Mouse (Mus musculus): Measurements from ENCODE around the gene Trpm8. TPM values are rescaled to one million over a fixed set of nuclear protein-coding genes. Genes with fewer than 3 reads are reported as not detected.

The Trpm8 gene
- not detected in 2 replicates for polyA plus RNA-seq (2012; rRNA removed)

DNA sequence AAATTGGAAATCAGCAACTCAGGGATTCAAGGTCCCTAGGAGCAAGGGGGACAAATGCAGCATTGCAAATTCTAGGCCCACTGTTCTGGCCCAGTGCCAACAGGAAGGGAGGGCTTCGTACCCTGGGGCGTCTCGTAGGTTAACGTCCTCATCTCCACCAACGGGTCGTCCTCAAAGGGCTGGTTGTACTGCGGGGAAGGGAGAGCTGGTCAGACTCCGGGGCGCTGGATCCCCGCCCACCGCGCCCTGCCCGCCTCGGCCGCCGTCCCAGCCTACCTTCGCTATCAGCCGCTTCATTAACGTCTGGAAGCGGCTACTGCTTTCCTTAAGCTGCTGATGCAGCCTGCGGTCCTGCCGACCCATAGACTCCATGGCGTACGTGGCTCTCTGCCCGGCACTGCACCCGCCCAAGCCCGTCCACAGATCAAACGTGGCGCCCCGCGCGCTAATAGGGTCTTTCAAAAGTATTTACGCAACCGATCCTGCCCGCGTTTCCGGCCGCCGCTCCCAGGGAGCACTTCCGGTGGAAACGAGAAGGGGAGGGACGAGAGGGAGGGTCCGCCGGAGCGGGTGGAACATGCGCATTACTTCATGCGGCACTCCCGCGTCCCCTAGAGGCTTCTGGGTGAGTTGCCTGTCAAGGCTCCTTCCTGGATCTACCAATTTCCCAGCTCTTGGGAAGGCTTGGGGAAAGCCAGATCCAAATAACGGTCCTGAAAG, at the start of gene Trpm8, which contains the start of gene Hjurp:
Gene Trpm8 (plus strand): TSS at position 564 of the 720 bp plus-strand sequence.
Gene Hjurp (minus strand): TSS at position 536 of the 720 bp plus-strand sequence.
- WGBS, result 1% methylated on average over 50 of the region's 50 CpGs
- Histone ChIP-seq H3K27me3 (ENCODE audit: control insufficient read depth, insufficient read depth, low read length) (no peaks in the 10 kb centered on the region), H3K27ac (ENCODE audit: insufficient read depth, low read depth, low read length) (peak within 1 kb of the TSS; percentile 69), H3K36me3 (ENCODE audit: control insufficient read depth, insufficient read depth, low read length) (peaks cover 28% of the 10 kb centered on the region), H3K4me1 (ENCODE audit: control insufficient read depth, insufficient read depth, insufficient read length, low read length) (peaks cover 25% of the 10 kb centered on the region; the same call in 1 of the 2 replicates), H3K4me3 (ENCODE audit: low read depth, low read length) (peak within 1 kb of the TSS; percentile 58)
- TF ChIP-seq POLR2A (IDR thresholded peaks at IDR 0.05; ENCODE audit: low read depth, low read length), result no peak
- TF ChIP-seq CTCF (IDR thresholded peaks at IDR 0.05; ENCODE audit: extremely low read depth, insufficient read length, insufficient replicate concordance, low read depth, low read length), result no peak

- H3K4me1 ChIP-seq (ENCODE audit: control insufficient read depth, insufficient read depth, insufficient read length, low read length), result peaks cover 3% of the 10 kb centered on the region; the same call in 1 of the 2 replicates
- no peak overlapping the region for H3K27ac ChIP-seq (ENCODE audit: insufficient read depth, low read depth, low read length)
- H3K27me3 ChIP-seq (ENCODE audit: control insufficient read depth, insufficient read depth, low read length), result no peaks in the 10 kb centered on the region
- TF ChIP-seq CTCF (IDR thresholded peaks at IDR 0.05; ENCODE audit: extremely low read depth, insufficient read length, insufficient replicate concordance, low read depth, low read length) (no peak), POLR2A (IDR thresholded peaks at IDR 0.05; ENCODE audit: low read depth, low read length) (no peak)
- 71% methylated on average over 7 of the region's 7 CpGs for WGBS
- H3K4me3 ChIP-seq (ENCODE audit: low read depth, low read length), result no peak overlapping the region
- H3K36me3 ChIP-seq (ENCODE audit: control insufficient read depth, insufficient read depth, low read length), result no peaks in the 10 kb centered on the region
These were observed 49.3 kb upstream of the Trpm8 start for GRCm38 (mm10) chr1:88228121-88228520.

DNA sequence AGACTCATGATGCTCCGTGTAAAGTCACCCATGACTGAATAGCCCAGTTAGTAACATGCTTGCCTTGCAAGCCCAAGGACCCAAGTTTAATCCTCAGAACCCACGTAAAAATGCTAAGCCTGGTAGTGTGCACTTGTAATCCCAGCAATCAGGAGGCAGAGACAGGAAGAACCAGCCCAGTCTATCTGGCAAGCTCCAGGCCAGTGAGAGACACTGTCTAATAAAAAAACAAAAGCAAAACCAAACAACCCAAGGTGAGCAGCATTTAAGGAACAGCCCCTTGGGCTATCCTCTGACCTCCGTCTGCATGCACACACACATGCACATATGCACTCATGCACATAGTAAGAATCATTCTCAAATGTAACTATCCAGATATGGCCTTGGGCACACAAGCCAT, 47.9 kb upstream of the Trpm8 start:
- Histone ChIP-seq H3K27ac (ENCODE audit: insufficient read depth, low read depth, low read length) (no peak overlapping the region), H3K4me1 (ENCODE audit: control insufficient read depth, insufficient read depth, insufficient read length, low read length) (peaks cover 3% of the 10 kb centered on the region; the same call in 1 of the 2 replicates), H3K36me3 (ENCODE audit: control insufficient read depth, insufficient read depth, low read length) (no peaks in the 10 kb centered on the region), H3K4me3 (ENCODE audit: low read depth, low read length) (no peak overlapping the region), H3K27me3 (ENCODE audit: control insufficient read depth, insufficient read depth, low read length) (no peaks in the 10 kb centered on the region)
- 81% methylated on average over 3 of the region's 3 CpGs for WGBS
- TF ChIP-seq CTCF (IDR thresholded peaks at IDR 0.05; ENCODE audit: extremely low read depth, insufficient read length, insufficient replicate concordance, low read depth, low read length), result no peak

- Histone ChIP-seq H3K4me1 (ENCODE audit: control insufficient read depth, insufficient read depth, insufficient read length, low read length) (peaks cover 3% of the 10 kb centered on the region; the same call in 1 of the 2 replicates), H3K36me3 (ENCODE audit: control insufficient read depth, insufficient read depth, low read length) (no peaks in the 10 kb centered on the region)
- 87% methylated on average over 5 of the region's 5 CpGs for WGBS
These were observed 47.5 kb upstream of the Trpm8 start for GRCm38 (mm10) chr1:88229986-88230385.

GRCm38 (mm10) chr1:88230421-88230820, 47.0 kb upstream of the Trpm8 start:
- no peak for TF ChIP-seq CTCF (IDR thresholded peaks at IDR 0.05; ENCODE audit: extremely low read depth, insufficient read length, insufficient replicate concordance, low read depth, low read length)
- TF ChIP-seq POLR2A (IDR thresholded peaks at IDR 0.05; ENCODE audit: low read depth, low read length), result no peak
- H3K27me3 ChIP-seq (ENCODE audit: control insufficient read depth, insufficient read depth, low read length), result no peaks in the 10 kb centered on the region
- peaks cover 3% of the 10 kb centered on the region; the same call in 1 of the 2 replicates for H3K4me1 ChIP-seq (ENCODE audit: control insufficient read depth, insufficient read depth, insufficient read length, low read length)
- no peak overlapping the region for H3K4me3 ChIP-seq (ENCODE audit: low read depth, low read length)
- no peaks in the 10 kb centered on the region for H3K36me3 ChIP-seq (ENCODE audit: control insufficient read depth, insufficient read depth, low read length)
- no peak overlapping the region for H3K27ac ChIP-seq (ENCODE audit: insufficient read depth, low read depth, low read length)
- whole genome bisulfite sequencing, result 71% methylated on average over 7 of the region's 7 CpGs

More at GRCm38 (mm10) chr1:88229986-88230385, 47.5 kb upstream of the Trpm8 start:
- Histone ChIP-seq H3K27ac (ENCODE audit: insufficient read depth, low read depth, low read length) (no peak overlapping the region), H3K4me3 (ENCODE audit: low read depth, low read length) (no peak overlapping the region), H3K27me3 (ENCODE audit: control insufficient read depth, insufficient read depth, low read length) (no peaks in the 10 kb centered on the region)
- no peak for TF ChIP-seq CTCF (IDR thresholded peaks at IDR 0.05; ENCODE audit: extremely low read depth, insufficient read length, insufficient replicate concordance, low read depth, low read length)
- TF ChIP-seq POLR2A (IDR thresholded peaks at IDR 0.05; ENCODE audit: low read depth, low read length), result no peak

DNA sequence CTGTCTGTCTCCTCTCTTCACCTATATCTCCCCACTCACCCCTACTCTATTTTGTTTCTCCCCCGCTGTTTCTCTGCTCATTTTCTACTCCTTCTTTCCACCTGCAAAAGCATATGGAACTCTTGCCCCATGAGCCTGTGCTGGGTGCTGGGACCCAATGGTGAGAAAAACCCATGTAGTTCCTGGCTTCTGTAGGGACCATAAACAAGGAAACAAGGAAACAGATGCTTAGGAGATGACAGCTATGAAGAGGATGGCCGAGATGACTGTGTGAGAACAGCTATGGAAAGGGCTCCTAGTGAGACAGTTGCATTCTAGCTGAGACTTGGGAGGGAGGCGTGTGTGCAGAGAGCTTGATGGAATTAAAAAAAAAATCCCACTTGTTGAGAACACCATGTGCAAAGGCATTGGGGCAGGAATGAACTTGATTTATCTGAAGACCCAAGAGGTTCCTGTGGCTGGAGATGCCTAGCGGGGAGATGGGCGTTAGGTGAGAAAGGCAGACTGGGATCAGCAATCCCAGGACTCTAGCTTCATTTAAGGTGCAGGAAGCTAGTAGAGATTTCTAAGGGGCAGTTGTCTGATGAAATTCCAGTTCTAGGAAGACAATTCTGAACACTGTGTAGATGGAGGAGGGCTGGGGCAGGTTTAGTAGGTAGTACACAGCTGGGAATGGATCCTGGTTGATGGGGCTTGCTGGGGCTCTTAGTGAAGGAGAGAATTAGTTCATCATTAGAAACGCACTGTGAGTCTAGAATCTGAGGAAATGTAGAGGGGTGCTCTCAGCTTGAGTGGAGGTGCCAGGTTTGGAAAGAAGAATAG, 46.3 kb upstream of the Trpm8 start:
- Histone ChIP-seq H3K4me1 (ENCODE audit: control insufficient read depth, insufficient read depth, insufficient read length, low read length) (peaks cover 3% of the 10 kb centered on the region; the same call in 1 of the 2 replicates), H3K27ac (ENCODE audit: insufficient read depth, low read depth, low read length) (no peak overlapping the region), H3K4me3 (ENCODE audit: low read depth, low read length) (no peak overlapping the region), H3K27me3 (ENCODE audit: control insufficient read depth, insufficient read depth, low read length) (no peaks in the 10 kb centered on the region), H3K36me3 (ENCODE audit: control insufficient read depth, insufficient read depth, low read length) (no peaks in the 10 kb centered on the region)
- TF ChIP-seq POLR2A (IDR thresholded peaks at IDR 0.05; ENCODE audit: low read depth, low read length) (no peak), CTCF (IDR thresholded peaks at IDR 0.05; ENCODE audit: extremely low read depth, insufficient read length, insufficient replicate concordance, low read depth, low read length) (no peak)
- 78% methylated on average over 6 of the region's 6 CpGs for WGBS
